Mouse (Mus musculus): ENCODE results near the gene Fgfr2.

DNA sequence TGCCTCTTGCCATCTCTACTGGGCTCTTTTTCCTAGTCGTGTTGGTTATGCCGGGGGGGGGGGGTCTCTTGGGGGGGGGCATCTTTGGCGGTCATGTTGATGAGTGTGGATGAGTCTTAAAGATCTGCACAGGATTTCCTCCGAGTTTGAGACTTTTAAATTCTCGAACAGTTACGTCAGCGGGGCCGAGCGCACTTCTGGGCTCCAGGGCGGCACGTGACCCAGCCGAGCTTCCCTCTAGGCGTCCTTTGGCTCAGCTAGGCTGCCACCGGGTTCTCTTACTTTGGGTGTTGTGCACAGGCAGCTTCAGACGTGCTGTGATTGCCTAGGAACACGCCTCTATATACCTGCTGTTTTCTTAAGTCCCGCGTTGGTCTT lies 2476.4 kb downstream of the Fgfr2 start:
- TF ChIP-seq POLR2A (IDR thresholded peaks at IDR 0.05; ENCODE audit: borderline replicate concordance, extremely low read depth, insufficient read depth, insufficient read length, poor library complexity, severe bottlenecking), result no peak
- no peak for TF ChIP-seq CTCF (IDR thresholded peaks at IDR 0.05; ENCODE audit: borderline replicate concordance, extremely low read depth, insufficient read depth, insufficient read length)

Data from brain, embryonic 14.5 days (tissue).